Mouse (Mus musculus): ENCODE data around the gene Sez6l. TPM values are rescaled to one million over a fixed set of nuclear protein-coding genes. Genes with fewer than 3 reads are reported as not detected.

Gene Sez6l
- total and polyA plus RNA-seq, 2 experiments from 2014 or later: 48.4 to 73.8 TPM

DNA sequence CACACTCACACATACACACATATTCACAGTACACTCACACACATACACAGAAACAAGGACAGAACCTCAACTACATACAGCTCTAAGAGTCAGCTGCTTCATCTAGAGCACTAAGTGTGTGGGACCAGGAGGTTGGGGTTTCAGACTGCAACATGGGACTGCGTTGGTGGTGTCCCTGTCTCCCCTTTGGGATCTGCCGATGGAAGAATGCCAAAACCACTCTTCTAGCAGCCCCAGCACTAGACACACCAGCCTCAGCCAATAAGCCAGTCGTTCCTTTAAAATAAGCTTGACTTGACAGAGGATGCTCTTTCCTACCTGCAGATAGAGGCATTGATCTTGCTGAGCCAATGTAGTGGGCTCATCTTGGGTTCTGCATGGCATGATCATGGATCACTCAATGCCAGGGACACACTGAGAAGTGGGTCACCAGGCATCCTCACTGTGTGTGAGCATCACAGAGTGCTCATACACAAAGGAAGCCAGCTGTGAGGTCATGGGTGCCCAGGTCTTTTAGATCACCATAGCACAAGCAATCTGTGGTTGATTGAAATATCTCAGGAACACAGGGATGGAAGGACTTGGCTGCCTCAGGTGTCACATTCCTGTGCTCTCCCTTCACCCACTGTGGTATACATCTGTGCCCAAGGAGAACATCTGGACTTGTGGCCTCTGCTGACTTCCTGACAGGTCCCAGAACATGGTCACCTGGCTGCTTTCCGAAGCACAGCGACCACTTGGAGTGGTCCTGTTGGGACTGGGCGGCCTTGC is 22.7 kb upstream of the Sez6l start:
- no peak for ATAC-seq
- Histone ChIP-seq H3K27me3 (ENCODE audit: insufficient read depth, low read length) (no peaks in the 10 kb centered on the region), H3K4me2 (ENCODE audit: low read depth) (no peak overlapping the region), H3K4me1 (ENCODE audit: insufficient read depth) (peaks cover 7% of the 10 kb centered on the region), H3K9ac (no peak overlapping the region), H3K9me3 (ENCODE audit: low read length) (no peaks in the 10 kb centered on the region), H3K36me3 (ENCODE audit: insufficient read depth) (no peaks in the 10 kb centered on the region), H3K27ac (ENCODE audit: low read depth, low read length) (no peak overlapping the region), H3K4me3 (ENCODE audit: low read depth, low read length) (no peak overlapping the region)
- DNase-seq: no peak
- WGBS: 78% methylated on average over 6 of the region's 6 CpGs
- no peak for TF ChIP-seq CTCF (IDR thresholded peaks at IDR 0.05; ENCODE audit: low read depth)

DNA sequence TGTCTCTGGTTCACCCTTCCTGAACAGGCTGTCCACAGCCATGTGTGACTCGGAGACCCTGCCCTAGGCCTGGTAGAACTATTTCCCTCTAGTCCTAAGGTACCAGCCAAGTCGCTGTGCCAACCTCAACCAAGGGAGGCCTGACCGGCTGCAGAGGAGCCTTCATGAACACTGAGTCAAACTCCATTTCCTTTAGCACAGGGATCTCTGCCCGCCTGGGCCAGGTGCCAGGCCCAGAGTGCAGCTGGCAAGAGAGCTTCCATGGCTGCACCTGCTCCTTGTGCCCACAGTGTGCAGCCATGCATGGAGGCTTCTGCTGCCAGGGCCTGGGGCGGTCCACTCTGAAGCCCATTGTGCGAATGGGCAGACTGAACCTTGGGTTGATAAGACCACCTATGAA is 20.9 kb upstream of the Sez6l start:
- H3K9ac ChIP-seq: no peak overlapping the region
- 45% methylated on average over 6 of the region's 6 CpGs for WGBS
- H3K36me3 ChIP-seq (ENCODE audit: insufficient read depth): no peaks in the 10 kb centered on the region
- DNase-seq: peak; percentile 81
- peak overlapping the region; percentile 40; the same call in 1 of the 2 replicates for H3K27ac ChIP-seq (ENCODE audit: low read depth, low read length)
- H3K4me1 ChIP-seq (ENCODE audit: insufficient read depth): peaks cover 7% of the 10 kb centered on the region
- H3K4me3 ChIP-seq (ENCODE audit: low read depth, low read length): no peak overlapping the region
- H3K27me3 ChIP-seq (ENCODE audit: insufficient read depth, low read length): no peaks in the 10 kb centered on the region
- peak; percentile 81 for ATAC-seq
- no peak overlapping the region for H3K4me2 ChIP-seq (ENCODE audit: low read depth)
- no peaks in the 10 kb centered on the region for H3K9me3 ChIP-seq (ENCODE audit: low read length)
- no peak for TF ChIP-seq CTCF (IDR thresholded peaks at IDR 0.05; ENCODE audit: low read depth)

DNA sequence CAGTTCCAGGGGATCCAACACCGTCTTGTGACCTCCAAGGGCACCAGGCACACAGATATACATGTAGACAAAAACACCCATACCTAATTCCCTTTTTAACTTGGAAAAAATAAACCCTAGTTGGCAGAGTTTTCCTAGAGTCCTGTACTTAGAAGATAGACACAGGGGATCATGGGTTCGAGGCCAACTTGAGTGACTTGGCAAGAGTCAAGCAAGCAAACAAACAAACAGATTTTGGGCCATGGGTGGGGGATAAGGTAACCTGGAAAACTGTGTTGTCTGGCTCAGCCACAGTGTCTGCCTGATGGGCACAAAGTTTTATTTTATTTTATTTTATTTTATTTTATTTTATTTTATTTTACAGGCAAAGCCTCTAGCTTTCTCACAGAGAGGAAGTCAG is 20.3 kb upstream of the Sez6l start:
- TF ChIP-seq CTCF (IDR thresholded peaks at IDR 0.05; ENCODE audit: low read depth): no peak
- Histone ChIP-seq H3K9ac (no peak overlapping the region), H3K27me3 (ENCODE audit: insufficient read depth, low read length) (no peaks in the 10 kb centered on the region), H3K4me2 (ENCODE audit: low read depth) (no peak overlapping the region), H3K36me3 (ENCODE audit: insufficient read depth) (no peaks in the 10 kb centered on the region), H3K9me3 (ENCODE audit: low read length) (no peaks in the 10 kb centered on the region), H3K4me3 (ENCODE audit: low read depth, low read length) (no peak overlapping the region), H3K4me1 (ENCODE audit: insufficient read depth) (peaks cover 7% of the 10 kb centered on the region), H3K27ac (ENCODE audit: low read depth, low read length) (no peak overlapping the region)
- DNase-seq: no peak
- ATAC-seq: no peak
- 84% methylated on average over 2 of the region's 2 CpGs for WGBS

DNA sequence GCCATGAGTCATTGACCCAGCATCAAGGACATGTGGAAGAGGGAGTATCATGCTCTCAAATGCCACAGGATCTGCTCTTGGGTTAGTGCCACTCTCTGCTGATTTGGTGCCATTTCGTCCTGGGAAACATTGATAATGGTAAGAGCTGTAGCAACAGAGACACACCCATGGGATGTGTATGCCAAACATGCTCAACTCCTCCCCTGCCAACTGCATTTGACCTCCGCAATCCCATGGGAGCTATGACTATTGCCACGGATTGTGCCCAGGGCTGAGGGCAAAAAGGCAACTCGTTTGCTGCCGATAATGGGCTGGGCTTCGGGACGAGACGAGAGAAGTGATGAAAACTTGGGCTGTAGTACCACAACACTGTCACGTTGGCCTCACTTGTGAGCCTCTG is 19.7 kb upstream of the Sez6l start:
- Histone ChIP-seq H3K27ac (ENCODE audit: low read depth, low read length) (no peak overlapping the region), H3K9ac (no peak overlapping the region), H3K27me3 (ENCODE audit: insufficient read depth, low read length) (no peaks in the 10 kb centered on the region), H3K36me3 (ENCODE audit: insufficient read depth) (no peaks in the 10 kb centered on the region), H3K4me2 (ENCODE audit: low read depth) (no peak overlapping the region), H3K4me3 (ENCODE audit: low read depth, low read length) (no peak overlapping the region), H3K9me3 (ENCODE audit: low read length) (no peaks in the 10 kb centered on the region), H3K4me1 (ENCODE audit: insufficient read depth) (peaks cover 7% of the 10 kb centered on the region)
- TF ChIP-seq CTCF (IDR thresholded peaks at IDR 0.05; ENCODE audit: low read depth): no peak
- DNase-seq (no peak), ATAC-seq (no peak)
- 84% methylated on average over 9 of the region's 9 CpGs for WGBS

DNA sequence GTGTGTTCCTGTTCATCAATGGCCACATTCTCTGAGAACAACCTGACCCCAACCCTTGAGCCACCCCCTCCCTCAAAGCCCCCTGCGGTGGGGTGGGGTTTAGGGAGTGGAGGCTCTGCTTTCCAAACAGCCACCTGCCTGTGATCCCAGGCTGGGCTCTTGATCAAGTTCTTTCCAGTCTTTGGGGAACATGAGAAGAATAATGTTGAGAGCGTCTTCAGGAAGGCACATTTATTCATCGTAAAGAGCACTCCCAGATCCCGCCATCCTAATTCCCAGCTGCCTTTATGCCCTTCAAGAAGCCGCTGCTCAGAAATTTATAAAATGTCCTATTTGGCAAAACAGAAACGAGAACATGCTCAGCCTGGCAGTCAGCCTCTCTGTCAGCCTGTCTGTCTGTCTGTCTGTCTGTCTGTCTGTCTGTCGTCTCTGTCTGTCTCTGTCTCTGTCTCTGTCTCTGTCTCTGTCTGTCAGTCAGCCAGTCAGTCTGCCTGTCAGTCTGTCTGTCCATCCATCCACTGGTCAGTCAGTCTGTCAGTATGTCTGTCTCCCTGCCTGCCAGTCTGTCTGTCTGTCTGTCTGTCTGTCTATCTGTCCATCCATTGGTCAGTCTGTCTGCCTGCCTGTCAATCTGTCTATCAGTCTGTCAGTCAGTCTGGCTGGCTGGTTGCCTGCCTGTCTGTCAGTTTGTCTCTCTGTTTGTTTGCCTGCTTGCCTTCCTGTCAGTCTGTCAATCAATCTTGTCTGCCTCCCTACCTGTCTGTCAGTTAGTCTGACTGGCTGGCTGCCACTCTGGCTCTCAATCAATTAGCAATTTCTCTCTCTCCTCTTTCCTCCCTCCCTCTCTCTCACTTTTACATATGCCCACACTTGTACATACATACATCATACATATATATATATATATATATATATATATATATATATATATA is 19.0 kb upstream of the Sez6l start:
- DNase-seq (no peak), ATAC-seq (no peak)
- no peaks in the 10 kb centered on the region for H3K27me3 ChIP-seq (ENCODE audit: insufficient read depth, low read length)
- H3K4me3 ChIP-seq (ENCODE audit: low read depth, low read length): no peak overlapping the region
- no peaks in the 10 kb centered on the region for H3K9me3 ChIP-seq (ENCODE audit: low read length)
- no peaks in the 10 kb centered on the region for H3K36me3 ChIP-seq (ENCODE audit: insufficient read depth)
- 38% methylated on average over 7 of the region's 7 CpGs for WGBS
- H3K4me2 ChIP-seq (ENCODE audit: low read depth): no peak overlapping the region
- H3K9ac ChIP-seq: no peak overlapping the region
- no peak for TF ChIP-seq CTCF (IDR thresholded peaks at IDR 0.05; ENCODE audit: low read depth)
- no peak overlapping the region for H3K27ac ChIP-seq (ENCODE audit: low read depth, low read length)
- peaks cover 7% of the 10 kb centered on the region for H3K4me1 ChIP-seq (ENCODE audit: insufficient read depth)

DNA sequence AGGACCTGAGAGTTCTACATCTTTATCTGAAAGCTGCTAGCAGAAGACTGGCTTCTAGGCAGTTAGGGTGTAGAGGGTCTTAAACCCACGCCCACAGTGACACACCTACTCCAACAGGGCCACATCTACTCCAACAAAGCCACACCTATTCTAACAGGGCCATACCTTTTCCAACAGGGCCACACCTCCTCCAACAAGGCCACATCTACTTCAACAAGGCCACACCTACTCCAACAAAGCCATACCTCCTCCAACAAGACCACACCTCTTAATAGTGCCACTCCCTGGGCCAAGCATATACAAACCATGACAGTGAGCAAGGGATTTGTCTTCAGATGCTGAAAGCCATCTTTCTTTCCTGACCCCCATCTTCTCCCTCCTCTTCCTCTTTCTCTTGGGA is 14.7 kb upstream of the Sez6l start:
- Histone ChIP-seq H3K36me3 (ENCODE audit: insufficient read depth) (no peaks in the 10 kb centered on the region), H3K4me3 (ENCODE audit: low read depth, low read length) (no peak overlapping the region), H3K4me2 (ENCODE audit: low read depth) (no peak overlapping the region), H3K9me3 (ENCODE audit: low read length) (no peaks in the 10 kb centered on the region), H3K27ac (ENCODE audit: low read depth, low read length) (no peak overlapping the region), H3K27me3 (ENCODE audit: insufficient read depth, low read length) (no peaks in the 10 kb centered on the region), H3K4me1 (ENCODE audit: insufficient read depth) (no peaks in the 10 kb centered on the region), H3K9ac (no peak overlapping the region)
- TF ChIP-seq CTCF (IDR thresholded peaks at IDR 0.05; ENCODE audit: low read depth): no peak
- WGBS: 83% methylated on average over 1 of the region's 1 CpGs
- no peak for DNase-seq
- no peak for ATAC-seq

DNA sequence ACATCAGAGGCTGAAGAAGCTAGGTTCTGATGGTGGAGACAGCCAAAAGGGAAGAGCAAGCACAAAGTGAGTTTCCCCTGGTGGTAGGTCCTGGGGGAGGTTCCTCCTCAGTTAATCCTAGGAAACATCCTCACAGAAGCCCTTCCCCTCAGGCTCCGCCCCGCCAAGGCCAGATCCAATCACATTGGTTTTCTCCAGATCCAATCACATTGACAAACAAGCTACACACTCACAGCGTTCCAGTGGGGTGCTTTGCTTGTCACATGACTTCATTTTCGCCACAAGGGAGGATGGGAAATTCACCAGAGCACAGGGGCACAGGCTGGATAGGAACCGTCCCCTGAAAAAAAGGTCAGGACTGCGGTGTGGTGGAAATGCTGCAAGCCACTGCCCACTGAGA is 9.1 kb upstream of the Sez6l start:
- H3K4me3 ChIP-seq (ENCODE audit: low read depth, low read length): no peak overlapping the region
- no peaks in the 10 kb centered on the region for H3K9me3 ChIP-seq (ENCODE audit: low read length)
- WGBS: 43% methylated on average over 6 of the region's 6 CpGs
- no peak for ATAC-seq
- TF ChIP-seq CTCF (IDR thresholded peaks at IDR 0.05; ENCODE audit: low read depth): no peak
- no peak overlapping the region for H3K27ac ChIP-seq (ENCODE audit: low read depth, low read length)
- no peak for DNase-seq
- no peak overlapping the region for H3K4me2 ChIP-seq (ENCODE audit: low read depth)
- H3K27me3 ChIP-seq (ENCODE audit: insufficient read depth, low read length): no peaks in the 10 kb centered on the region
- H3K4me1 ChIP-seq (ENCODE audit: insufficient read depth): peaks cover 6% of the 10 kb centered on the region; the same call in 1 of the 2 replicates
- H3K36me3 ChIP-seq (ENCODE audit: insufficient read depth): no peaks in the 10 kb centered on the region
- no peak overlapping the region for H3K9ac ChIP-seq

Measured in forebrain, postnatal 0 days (tissue).